Mouse (Mus musculus): ENCODE measurements around the gene Scg5.

DNA sequence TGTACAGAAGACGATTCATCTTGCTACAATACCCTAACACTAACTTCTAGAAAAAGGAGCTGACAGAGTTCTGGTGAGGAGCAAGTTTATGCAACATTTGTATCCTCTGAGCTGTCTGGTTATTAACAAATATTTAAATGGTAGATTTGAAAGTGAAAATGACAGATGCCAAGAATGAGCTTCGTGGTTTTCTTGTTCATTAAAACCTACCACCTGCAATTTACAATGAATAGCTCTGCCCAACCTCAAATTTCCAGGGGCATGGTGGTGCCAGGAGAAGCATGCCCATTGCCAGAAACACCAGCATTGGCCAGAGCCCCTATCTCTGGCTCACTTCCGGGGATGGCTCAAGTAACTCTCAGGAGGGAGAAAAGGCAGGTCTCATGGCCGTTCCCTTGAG, 47.4 kb downstream of the Scg5 start:
- TF ChIP-seq CTCF (IDR thresholded peaks at IDR 0.05; ENCODE audit: low read depth) (no peak), EP300 (IDR thresholded peaks at IDR 0.05; ENCODE audit: low read depth) (no peak)

All from liver, embryonic 14.5 days (tissue).